Mouse (Mus musculus): ENCODE results near the gene Wdtc1. TPM values are rescaled to one million over a fixed set of nuclear protein-coding genes. Genes with fewer than 3 reads are reported as not detected.

The Wdtc1 gene
- polyA plus RNA-seq, 1 experiment from 2014 or later = 24.2 TPM

DNA sequence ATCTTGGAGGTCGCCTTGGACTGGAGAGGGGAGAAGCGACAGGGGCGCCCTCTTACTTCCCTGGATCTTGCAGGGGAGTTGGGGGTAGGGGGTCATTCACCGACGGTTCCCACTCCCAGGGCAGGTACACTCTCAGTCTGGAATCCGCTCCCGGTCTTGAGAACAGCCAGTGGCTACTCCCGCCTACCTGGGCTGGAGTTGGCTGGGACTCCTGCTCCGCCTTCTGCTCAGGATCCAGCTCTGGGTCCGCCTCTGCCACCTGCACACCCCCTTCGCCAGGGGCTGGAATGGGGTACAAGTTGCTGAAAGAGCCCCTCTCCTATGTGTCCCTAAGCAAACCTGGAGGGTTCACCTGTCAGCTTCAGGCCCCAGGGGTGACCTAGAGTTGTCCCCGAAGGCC is 96.1 kb downstream of the Wdtc1 start:
- Histone ChIP-seq H3K4me1 (no peaks in the 10 kb centered on the region), H3K27ac (replicated peaks) (no peak overlapping the region), H3K9ac (replicated peaks) (no peak overlapping the region), H3K27me3 (peaks cover 63% of the 10 kb centered on the region), H3K4me3 (no peak overlapping the region), H3K9me3 (no peaks in the 10 kb centered on the region), H3K4me2 (replicated peaks) (no peak overlapping the region), H3K36me3 (no peaks in the 10 kb centered on the region)
- ATAC-seq (ENCODE audit: low FRiP score, low read depth) = no peak
- WGBS = 31% methylated on average over 12 of the region's 12 CpGs

DNA sequence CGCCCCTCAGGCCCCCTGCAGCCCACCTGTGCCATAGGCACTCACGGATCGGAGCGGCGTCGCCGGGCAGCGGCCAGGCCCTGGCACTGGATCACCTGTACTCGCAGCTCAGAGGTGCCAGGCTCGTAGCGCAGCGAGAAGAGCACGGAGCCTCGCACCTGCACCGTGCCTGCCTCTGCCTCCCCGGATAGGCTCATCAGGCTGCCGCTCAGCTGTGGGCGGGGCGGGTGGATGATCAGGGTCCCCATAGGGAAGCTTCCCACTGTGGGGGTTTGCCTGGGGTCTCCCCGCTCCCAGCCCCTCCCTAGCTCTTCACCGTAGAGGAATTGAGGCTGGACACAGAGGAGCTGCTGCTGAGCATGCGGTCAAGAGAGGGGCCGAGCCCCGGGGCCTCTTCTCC is 96.5 kb downstream of the Wdtc1 start:
- WGBS = 16% methylated on average over 24 of the region's 24 CpGs
- Histone ChIP-seq H3K27me3 (peaks cover 68% of the 10 kb centered on the region), H3K36me3 (no peaks in the 10 kb centered on the region), H3K27ac (replicated peaks) (no peak overlapping the region), H3K4me3 (no peak overlapping the region), H3K4me1 (no peaks in the 10 kb centered on the region), H3K9me3 (no peaks in the 10 kb centered on the region), H3K9ac (replicated peaks) (no peak overlapping the region), H3K4me2 (replicated peaks) (no peak overlapping the region)
- ATAC-seq (ENCODE audit: low FRiP score, low read depth) = no peak

DNA sequence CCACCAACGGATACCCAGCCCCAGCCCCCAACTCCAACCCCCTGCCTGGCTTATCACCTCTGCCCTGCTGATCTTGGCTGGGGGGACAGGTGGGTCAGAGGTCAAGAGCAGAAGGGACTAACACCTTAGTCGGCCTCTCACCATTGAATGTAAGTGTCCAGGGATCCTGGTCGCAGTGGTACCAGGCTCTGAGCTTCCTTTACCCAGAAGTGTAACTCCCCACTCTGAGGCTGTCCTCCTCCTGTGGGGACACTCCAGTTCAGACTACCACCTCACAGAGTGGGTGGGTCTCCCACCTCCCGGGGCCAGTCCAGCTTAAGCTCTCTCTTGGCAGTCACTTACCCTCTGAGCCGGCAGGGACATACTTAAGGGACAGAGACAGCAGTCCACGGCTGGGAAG is 97.9 kb downstream of the Wdtc1 start:
- 66% methylated on average over 6 of the region's 6 CpGs for WGBS
- H3K4me2 ChIP-seq (replicated peaks) = no peak overlapping the region
- no peak for ATAC-seq (ENCODE audit: low FRiP score, low read depth)
- H3K4me1 ChIP-seq = peaks cover 10% of the 10 kb centered on the region
- no peak overlapping the region for H3K27ac ChIP-seq (replicated peaks)
- no peaks in the 10 kb centered on the region for H3K9me3 ChIP-seq
- H3K9ac ChIP-seq (replicated peaks) = no peak overlapping the region
- no peaks in the 10 kb centered on the region for H3K36me3 ChIP-seq
- no peak overlapping the region for H3K4me3 ChIP-seq
- peaks cover 82% of the 10 kb centered on the region for H3K27me3 ChIP-seq

DNA sequence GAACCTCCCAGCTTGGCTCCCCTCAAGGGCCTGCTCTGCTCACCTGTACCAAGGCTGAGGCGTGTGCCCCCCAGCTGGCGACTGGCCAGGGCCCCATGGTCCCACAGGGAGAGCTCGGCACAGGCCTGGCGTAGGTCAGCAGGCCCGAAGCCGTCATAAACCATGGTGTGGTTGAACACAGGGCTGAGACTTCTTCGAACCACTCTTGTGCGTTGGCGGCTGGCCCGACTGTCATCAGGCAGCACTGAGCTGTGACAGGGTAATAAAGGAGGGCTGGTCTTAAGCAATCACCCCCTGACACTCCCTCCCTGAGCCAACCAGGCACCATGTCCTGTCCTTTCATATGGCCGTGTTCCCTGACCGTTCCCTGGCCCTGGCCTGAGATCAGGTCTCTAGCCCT is 99.9 kb downstream of the Wdtc1 start:
- H3K4me3 ChIP-seq = no peak overlapping the region
- H3K36me3 ChIP-seq = no peaks in the 10 kb centered on the region
- no peak overlapping the region for H3K9ac ChIP-seq (replicated peaks)
- no peaks in the 10 kb centered on the region for H3K9me3 ChIP-seq
- 83% methylated on average over 12 of the region's 12 CpGs for WGBS
- no peak overlapping the region for H3K27ac ChIP-seq (replicated peaks)
- no peak for ATAC-seq (ENCODE audit: low FRiP score, low read depth)
- H3K4me1 ChIP-seq = peaks cover 11% of the 10 kb centered on the region
- peaks cover 93% of the 10 kb centered on the region for H3K27me3 ChIP-seq
- no peak overlapping the region for H3K4me2 ChIP-seq (replicated peaks)

DNA sequence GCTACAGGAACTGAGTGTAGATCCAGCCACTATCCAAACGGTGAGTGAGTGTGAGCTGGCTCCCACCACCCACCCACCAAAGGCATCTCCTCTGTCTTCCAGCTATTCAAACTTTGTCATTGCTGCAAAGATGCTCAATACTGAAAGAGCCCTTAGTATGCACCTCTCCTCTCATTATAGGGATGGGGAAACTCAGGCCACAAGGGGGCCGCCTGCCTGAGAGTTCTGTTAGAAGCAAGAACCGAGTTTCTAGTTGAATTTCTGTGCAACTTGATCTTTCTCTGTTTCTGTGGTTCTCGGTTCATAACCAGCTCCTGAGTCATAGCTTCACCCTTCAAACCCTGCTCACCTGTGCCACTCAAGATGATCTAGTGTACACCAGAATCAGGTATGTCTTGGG is 101.2 kb downstream of the Wdtc1 start:
- H3K27ac ChIP-seq (replicated peaks) = no peak overlapping the region
- no peak overlapping the region for H3K4me3 ChIP-seq
- H3K9ac ChIP-seq (replicated peaks) = no peak overlapping the region
- peaks cover 96% of the 10 kb centered on the region for H3K27me3 ChIP-seq
- peaks cover 11% of the 10 kb centered on the region for H3K4me1 ChIP-seq
- no peaks in the 10 kb centered on the region for H3K9me3 ChIP-seq
- H3K36me3 ChIP-seq = no peaks in the 10 kb centered on the region
- WGBS = 46% methylated on average over 4 of the region's 4 CpGs
- H3K4me2 ChIP-seq (replicated peaks) = no peak overlapping the region
- ATAC-seq (ENCODE audit: low FRiP score, low read depth) = no peak

DNA sequence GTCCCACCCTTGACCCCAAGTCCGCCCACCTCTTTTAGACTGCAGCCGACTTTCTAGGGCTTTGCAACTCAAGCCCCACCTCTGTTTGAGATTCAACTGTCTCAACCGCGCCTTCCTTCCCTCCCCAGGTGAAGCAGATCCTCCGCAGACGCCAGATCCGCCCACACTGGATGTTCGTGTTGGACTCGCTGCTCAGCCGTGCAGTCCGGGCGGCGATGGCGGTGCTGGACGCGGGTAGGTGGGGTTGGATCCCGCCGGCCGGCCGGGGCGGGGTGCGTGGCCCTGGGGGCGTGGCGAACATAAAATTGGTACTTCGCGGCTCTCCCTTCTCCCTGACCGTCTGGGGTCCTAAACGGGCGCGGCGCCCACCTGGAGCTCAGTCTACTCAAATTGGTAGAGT is 102.1 kb downstream of the Wdtc1 start:
- WGBS = 3% methylated on average over 31 of the region's 31 CpGs
- peak overlapping the region; percentile 38 for H3K4me3 ChIP-seq
- H3K4me1 ChIP-seq = peaks cover 11% of the 10 kb centered on the region
- H3K27ac ChIP-seq (replicated peaks) = no peak overlapping the region
- H3K9ac ChIP-seq (replicated peaks) = peak overlapping the region; percentile 49
- ATAC-seq (ENCODE audit: low FRiP score, low read depth) = no peak
- no peaks in the 10 kb centered on the region for H3K36me3 ChIP-seq
- peaks cover 96% of the 10 kb centered on the region for H3K27me3 ChIP-seq
- H3K4me2 ChIP-seq (replicated peaks) = peak overlapping the region; percentile 59
- H3K9me3 ChIP-seq = no peaks in the 10 kb centered on the region

DNA sequence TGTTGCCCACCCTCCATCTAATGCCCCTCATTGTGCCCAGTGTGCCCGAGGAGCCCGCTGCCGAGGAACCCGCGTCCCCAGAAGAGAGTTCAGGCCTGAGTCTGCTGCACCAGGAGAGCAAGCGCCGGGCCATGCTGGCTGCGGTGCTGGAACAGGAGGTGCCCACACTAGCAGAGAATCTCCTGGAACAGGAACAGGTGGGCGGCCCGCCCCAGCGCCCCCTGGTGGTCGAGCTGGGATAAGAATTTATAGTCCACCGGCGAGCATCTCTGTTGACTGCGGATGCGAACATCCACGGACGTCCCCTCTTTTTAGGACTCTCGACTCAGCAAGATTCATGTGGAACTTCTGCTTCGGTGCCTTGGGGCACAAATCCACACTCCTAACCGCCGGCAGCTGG is 102.7 kb downstream of the Wdtc1 start:
- Histone ChIP-seq H3K27ac (replicated peaks) (no peak overlapping the region), H3K9ac (replicated peaks) (peak overlapping the region; percentile 49; the same call in 1 of the 2 replicates), H3K4me3 (peak overlapping the region; percentile 38), H3K9me3 (no peaks in the 10 kb centered on the region), H3K36me3 (no peaks in the 10 kb centered on the region), H3K4me1 (peaks cover 11% of the 10 kb centered on the region), H3K4me2 (replicated peaks) (peak overlapping the region; percentile 59), H3K27me3 (peaks cover 96% of the 10 kb centered on the region)
- ATAC-seq (ENCODE audit: low FRiP score, low read depth) = no peak
- WGBS = 2% methylated on average over 21 of the region's 22 CpGs

DNA sequence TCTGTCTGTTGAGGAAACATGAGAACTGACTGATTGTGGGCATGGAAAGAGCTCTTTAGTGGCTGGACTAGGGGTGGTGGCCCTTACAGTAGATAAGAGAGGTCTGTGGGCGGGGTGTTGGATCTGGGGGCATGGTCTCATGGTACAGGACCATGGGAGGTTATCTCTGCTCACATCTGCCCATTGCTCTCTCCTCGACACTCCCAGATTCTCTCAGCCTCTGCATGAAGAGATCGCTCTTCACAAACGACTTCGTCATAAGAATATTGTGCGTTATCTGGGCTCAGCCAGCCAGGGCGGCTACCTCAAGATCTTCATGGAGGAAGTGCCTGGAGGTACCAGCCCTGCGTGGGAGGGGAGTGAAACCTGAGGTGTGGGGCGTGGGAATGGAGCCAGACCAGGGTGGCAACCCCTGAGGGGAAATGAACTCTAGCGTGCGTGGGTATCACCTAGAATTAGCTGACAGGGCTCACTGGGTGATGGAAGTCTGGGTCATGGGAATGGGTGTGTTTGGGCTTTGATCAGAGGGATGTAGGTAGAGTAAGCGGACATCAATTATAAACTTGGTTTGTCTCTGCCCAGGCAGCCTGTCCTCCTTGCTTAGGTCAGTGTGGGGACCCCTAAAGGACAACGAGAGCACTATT is 105.4 kb downstream of the Wdtc1 start:
- H3K4me1 ChIP-seq = peaks cover 11% of the 10 kb centered on the region
- 81% methylated on average over 13 of the region's 13 CpGs for WGBS
- no peak overlapping the region for H3K9ac ChIP-seq (replicated peaks)
- ATAC-seq (ENCODE audit: low FRiP score, low read depth) = no peak
- H3K27me3 ChIP-seq = peaks cover 98% of the 10 kb centered on the region
- H3K4me2 ChIP-seq (replicated peaks) = no peak overlapping the region
- H3K9me3 ChIP-seq = no peaks in the 10 kb centered on the region
- H3K36me3 ChIP-seq = no peaks in the 10 kb centered on the region
- no peak overlapping the region for H3K27ac ChIP-seq (replicated peaks)
- H3K4me3 ChIP-seq = no peak overlapping the region

DNA sequence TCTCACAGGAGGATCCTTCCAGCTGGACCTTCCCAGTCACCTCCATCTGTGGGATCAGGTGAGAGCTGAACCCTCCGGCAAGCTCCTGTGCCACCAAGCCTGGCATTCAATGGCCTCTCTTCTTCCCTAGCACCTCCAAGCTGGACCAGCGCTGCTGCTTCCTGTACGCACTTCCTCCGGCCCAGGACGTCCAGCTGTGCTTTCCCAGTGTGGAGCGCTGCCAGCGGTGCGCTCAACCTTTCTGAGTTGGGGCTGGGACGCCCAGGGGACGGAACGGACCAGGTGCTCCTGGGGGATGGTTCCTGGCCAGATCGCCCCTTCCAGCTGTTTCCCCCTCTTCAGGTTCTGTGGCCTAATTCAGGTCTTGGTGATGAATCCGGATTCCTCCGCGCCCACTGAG is 106.2 kb downstream of the Wdtc1 start:
- no peak overlapping the region for H3K27ac ChIP-seq (replicated peaks)
- ATAC-seq (ENCODE audit: low FRiP score, low read depth) = no peak
- H3K9ac ChIP-seq (replicated peaks) = no peak overlapping the region
- H3K4me3 ChIP-seq = no peak overlapping the region
- H3K4me2 ChIP-seq (replicated peaks) = no peak overlapping the region
- 22% methylated on average over 15 of the region's 15 CpGs for WGBS
- peaks cover 11% of the 10 kb centered on the region for H3K4me1 ChIP-seq
- no peaks in the 10 kb centered on the region for H3K9me3 ChIP-seq
- peaks cover 98% of the 10 kb centered on the region for H3K27me3 ChIP-seq
- H3K36me3 ChIP-seq = no peaks in the 10 kb centered on the region

DNA sequence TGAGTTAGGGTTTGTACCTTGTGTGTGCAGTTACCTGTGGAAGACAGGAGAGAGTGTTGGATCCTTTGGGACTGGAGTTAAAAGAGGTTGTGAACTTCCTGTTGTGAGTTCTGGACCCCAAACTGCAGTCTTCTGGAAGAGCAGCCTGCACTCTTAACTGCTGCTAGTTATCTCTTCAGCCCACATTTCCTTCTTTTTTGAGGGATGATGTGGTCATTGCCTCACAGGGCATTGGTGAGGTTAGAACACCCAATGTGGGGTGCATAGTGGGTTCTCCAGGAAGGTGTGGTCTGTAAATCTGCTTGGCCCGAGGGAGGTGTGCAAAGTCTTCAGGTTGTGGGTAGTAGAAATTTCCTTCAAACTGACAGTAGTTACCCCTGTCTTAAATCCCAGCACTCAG is 109.0 kb downstream of the Wdtc1 start:
- Histone ChIP-seq H3K27ac (replicated peaks) (no peak overlapping the region), H3K36me3 (no peaks in the 10 kb centered on the region), H3K4me2 (replicated peaks) (no peak overlapping the region), H3K4me3 (no peak overlapping the region), H3K4me1 (peaks cover 9% of the 10 kb centered on the region), H3K27me3 (peaks cover 97% of the 10 kb centered on the region), H3K9ac (replicated peaks) (no peak overlapping the region), H3K9me3 (0 out of 2 replicates have a peak, but pooled peaks cover 3% of the 10 kb centered on the region)
- WGBS = 86% methylated on average over 1 of the region's 1 CpGs
- ATAC-seq (ENCODE audit: low FRiP score, low read depth) = no peak

DNA sequence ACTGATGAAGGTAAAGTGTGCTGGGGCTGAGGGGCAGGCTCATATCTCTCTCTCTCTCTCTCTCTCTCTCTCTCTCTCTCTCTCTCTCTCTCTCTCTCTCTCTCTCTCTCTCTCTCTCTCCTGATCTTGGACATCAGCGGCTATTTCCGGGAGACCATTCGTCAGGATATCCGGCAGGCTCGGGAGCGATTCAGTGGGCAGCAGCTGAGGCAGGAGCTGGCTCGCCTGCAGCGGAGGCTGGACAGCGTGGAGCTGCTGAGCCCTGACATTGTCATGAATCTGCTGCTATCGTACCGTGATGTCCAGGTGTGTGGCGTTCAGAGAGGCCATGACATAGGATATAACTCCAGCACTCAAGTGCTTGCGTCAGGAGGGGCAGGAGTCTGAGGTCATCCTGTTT is 109.7 kb downstream of the Wdtc1 start:
- WGBS = 66% methylated on average over 13 of the region's 13 CpGs
- no peak for ATAC-seq (ENCODE audit: low FRiP score, low read depth)
- Histone ChIP-seq H3K4me1 (peaks cover 9% of the 10 kb centered on the region), H3K4me2 (replicated peaks) (no peak overlapping the region), H3K36me3 (no peaks in the 10 kb centered on the region), H3K9ac (replicated peaks) (no peak overlapping the region), H3K27ac (replicated peaks) (no peak overlapping the region), H3K27me3 (peaks cover 97% of the 10 kb centered on the region), H3K4me3 (no peak overlapping the region), H3K9me3 (0 out of 2 replicates have a peak, but pooled peaks cover 3% of the 10 kb centered on the region)

DNA sequence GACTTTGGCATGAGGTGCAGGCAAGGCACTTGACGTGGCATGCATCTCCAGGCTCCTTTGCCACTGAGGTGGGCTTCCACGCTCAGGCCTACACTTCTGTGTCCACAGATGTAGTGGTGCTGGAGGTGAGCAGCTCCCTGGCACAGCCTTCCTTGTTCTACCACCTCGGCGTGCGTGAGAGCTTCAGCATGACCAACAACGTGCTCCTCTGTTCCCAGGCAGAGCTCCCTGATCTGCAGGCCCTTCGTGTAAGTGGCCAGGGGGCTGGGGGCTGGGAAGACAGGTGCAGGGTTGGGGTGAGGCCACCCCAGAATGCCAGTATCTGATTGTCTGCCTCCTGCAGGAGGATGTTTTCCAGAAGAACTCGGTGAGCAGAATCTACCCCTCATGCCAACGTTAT is 110.6 kb downstream of the Wdtc1 start:
- H3K4me1 ChIP-seq = peaks cover 9% of the 10 kb centered on the region
- H3K4me2 ChIP-seq (replicated peaks) = no peak overlapping the region
- no peak for ATAC-seq (ENCODE audit: low FRiP score, low read depth)
- no peak overlapping the region for H3K4me3 ChIP-seq
- no peak overlapping the region for H3K27ac ChIP-seq (replicated peaks)
- H3K9ac ChIP-seq (replicated peaks) = no peak overlapping the region
- 0 out of 2 replicates have a peak, but pooled peaks cover 3% of the 10 kb centered on the region for H3K9me3 ChIP-seq
- H3K27me3 ChIP-seq = peaks cover 89% of the 10 kb centered on the region
- 62% methylated on average over 9 of the region's 9 CpGs for WGBS
- H3K36me3 ChIP-seq = no peaks in the 10 kb centered on the region
